Mouse (Mus musculus) midbrain, embryonic 14.5 days (tissue): ENCODE measurements around the gene Rdh9. TPM values are rescaled to one million over a fixed set of nuclear protein-coding genes. Genes with fewer than 3 reads are reported as not detected.

ENCODE experiments used
- ATAC-seq: fragments of 200-750 bp; cut with Nextera tagmentation; 2 replicates; pipeline ENCODE4 v1.8.0; 2017; ENCODE audit warnings: moderate number of reproducible peaks, moderate library complexity; ENCODE audit not compliant: low FRiP score, low TSS enrichment
- DNase-seq: peaks from one replicate; pipeline ENCODE4 v3.0.0-alpha.2; 2015
- H3K27ac ChIP-seq: fragments of 300-500 bp; sonication (generic); replicated peaks from 2 replicates; pipeline ENCODE4 v1.5.1; 2014; ENCODE audit warnings: mild to moderate bottlenecking, low read depth, low read length, moderate library complexity
- H3K27me3 ChIP-seq: fragments of 300-500 bp; sonication (generic); 2 replicates; pipeline ENCODE4 v1.6.1; 2014; ENCODE audit warnings: low read length, control low read depth, mixed read lengths; ENCODE audit not compliant: control insufficient read depth, insufficient read depth
- H3K36me3 ChIP-seq: fragments of 300-500 bp; sonication (generic); 2 replicates; pipeline ENCODE4 v1.6.1; 2014; ENCODE audit warnings: low read length, control low read depth; ENCODE audit not compliant: control insufficient read depth, insufficient read depth
- H3K4me1 ChIP-seq: fragments of 300-500 bp; sonication (generic); 2 replicates; pipeline ENCODE4 v1.6.1; 2014; ENCODE audit warnings: mild to moderate bottlenecking, antibody characterized with exemption, low read length, control low read depth; ENCODE audit not compliant: control insufficient read depth, insufficient read depth
- H3K4me2 ChIP-seq: fragments of 300-500 bp; sonication (generic); 2 replicates; pipeline ENCODE4 v1.6.1; 2014; ENCODE audit warnings: mild to moderate bottlenecking, low read length, moderate library complexity
- H3K4me3 ChIP-seq: fragments of 300-500 bp; sonication (generic); replicated peaks from 2 replicates; pipeline ENCODE4 v1.5.1; 2014; ENCODE audit warnings: low read depth, low read length
- H3K9ac ChIP-seq: fragments of 300-500 bp; sonication (generic); replicated peaks from 2 replicates; pipeline ENCODE4 v1.6.1; 2014; ENCODE audit warnings: mild to moderate bottlenecking, low read length, moderate library complexity
- H3K9me3 ChIP-seq: fragments of 300-500 bp; sonication (generic); 2 replicates; pipeline ENCODE4 v1.6.1; 2016; ENCODE audit warnings: low read length, control low read depth, mixed read lengths; ENCODE audit not compliant: control insufficient read depth
- WGBS: fragments of 180-500 bp; shearing (Covaris S2); extraction: QIAGEN DNeasy Blood & Tissue Kit; methylation state at CpG from one replicate; pipeline ENCODE4 v1.1.7; 2014; 5-methylcytosine and 5-hydroxymethylcytosine counted together
- polyA plus RNA-seq: library from polyadenylated mRNA; unstranded; fragments of >200 nt; fragmentation: Nextera tagmentation; extraction: Ambion mirVana; gene quantifications from 2 replicates; pipeline ENCODE4 v1.2.1, GENCODE M21; 2014

Gene Rdh9
- polyA plus RNA-seq = 0.13 and 0.22 TPM in 2 replicates

- WGBS = 90% methylated on average over 2 of the region's 2 CpGs
- no peak for ATAC-seq
- H3K4me1 ChIP-seq = no peaks in the 10 kb centered on the region
Measured at GRCm38 (mm10) chr10:127776011-127776410, at the start of gene Rdh9. Gene Rdh9, plus strand, starts transcription at chr10:127776386.

GRCm38 (mm10) chr10:127728437-127728836 is 47.7 kb upstream of the Rdh9 start:
- Histone ChIP-seq H3K4me3 (no peak overlapping the region), H3K27me3 (no peaks in the 10 kb centered on the region), H3K4me1 (peaks cover 7% of the 10 kb centered on the region; the same call in 1 of the 2 replicates), H3K4me2 (no peak overlapping the region), H3K9ac (no peak overlapping the region), H3K27ac (no peak overlapping the region), H3K9me3 (no peaks in the 10 kb centered on the region), H3K36me3 (no peaks in the 10 kb centered on the region)
- ATAC-seq (no peak), DNase-seq (no peak)
- WGBS = 75% methylated on average over 8 of the region's 8 CpGs

More at GRCm38 (mm10) chr10:127776011-127776410, at the start of gene Rdh9:
- no peak within 1 kb of the TSS for H3K9ac ChIP-seq
- H3K4me3 ChIP-seq = no peak within 1 kb of the TSS
- H3K4me2 ChIP-seq = no peak within 1 kb of the TSS
- H3K27ac ChIP-seq = no peak within 1 kb of the TSS
- no peaks in the 10 kb centered on the region for H3K9me3 ChIP-seq
- H3K36me3 ChIP-seq = no peaks in the 10 kb centered on the region
- H3K27me3 ChIP-seq = no peaks in the 10 kb centered on the region
- no peak for DNase-seq

- ATAC-seq (no peak), DNase-seq (peak; percentile 25)
- Histone ChIP-seq H3K36me3 (no peaks in the 10 kb centered on the region), H3K9me3 (no peaks in the 10 kb centered on the region), H3K27ac (no peak overlapping the region), H3K4me2 (no peak overlapping the region), H3K4me3 (no peak overlapping the region), H3K4me1 (peaks cover 7% of the 10 kb centered on the region; the same call in 1 of the 2 replicates), H3K27me3 (no peaks in the 10 kb centered on the region), H3K9ac (0 out of 2 replicates have a peak overlapping the region, but pooled peaks have one; percentile 12)
- WGBS = 50% methylated on average over 11 of the region's 11 CpGs
Measured at GRCm38 (mm10) chr10:127730285-127730932, 45.8 kb upstream of the Rdh9 start.

GRCm38 (mm10) chr10:127730933-127731310 is 45.3 kb upstream of the Rdh9 start:
- H3K9ac ChIP-seq = 0 out of 2 replicates have a peak overlapping the region, but pooled peaks have one; percentile 12
- 14% methylated on average over 9 of the region's 9 CpGs for WGBS
- H3K27me3 ChIP-seq = no peaks in the 10 kb centered on the region
- ATAC-seq (no peak), DNase-seq (peak; percentile 63)
- no peaks in the 10 kb centered on the region for H3K36me3 ChIP-seq
- no peak overlapping the region for H3K4me2 ChIP-seq
- H3K9me3 ChIP-seq = no peaks in the 10 kb centered on the region
- 0 out of 2 replicates have a peak overlapping the region, but pooled peaks have one; percentile 26 for H3K27ac ChIP-seq
- peaks cover 7% of the 10 kb centered on the region; the same call in 1 of the 2 replicates for H3K4me1 ChIP-seq
- no peak overlapping the region for H3K4me3 ChIP-seq

- H3K4me2 ChIP-seq = no peak overlapping the region
- H3K9ac ChIP-seq = no peak overlapping the region
- no peak for DNase-seq
- no peaks in the 10 kb centered on the region for H3K36me3 ChIP-seq
- WGBS = 47% methylated on average over 5 of the region's 5 CpGs
- H3K27ac ChIP-seq = no peak overlapping the region
- no peaks in the 10 kb centered on the region for H3K9me3 ChIP-seq
- peaks cover 7% of the 10 kb centered on the region; the same call in 1 of the 2 replicates for H3K4me1 ChIP-seq
- H3K4me3 ChIP-seq = no peak overlapping the region
- no peak for ATAC-seq
- H3K27me3 ChIP-seq = no peaks in the 10 kb centered on the region
Measured at GRCm38 (mm10) chr10:127731397-127731796, 44.8 kb upstream of the Rdh9 start.

GRCm38 (mm10) chr10:127734434-127734833 is 41.8 kb upstream of the Rdh9 start:
- Histone ChIP-seq H3K36me3 (no peaks in the 10 kb centered on the region), H3K27ac (no peak overlapping the region), H3K9me3 (no peaks in the 10 kb centered on the region), H3K4me2 (no peak overlapping the region), H3K4me1 (peaks cover 7% of the 10 kb centered on the region; the same call in 1 of the 2 replicates), H3K4me3 (no peak overlapping the region), H3K9ac (no peak overlapping the region), H3K27me3 (no peaks in the 10 kb centered on the region)
- DNase-seq = peak; percentile 77
- no peak for ATAC-seq
- 51% methylated on average over 5 of the region's 5 CpGs for WGBS

GRCm38 (mm10) chr10:127736266-127736665 is 39.9 kb upstream of the Rdh9 start:
- H3K36me3 ChIP-seq = no peaks in the 10 kb centered on the region
- ATAC-seq = no peak
- H3K4me3 ChIP-seq = no peak overlapping the region
- no peak overlapping the region for H3K27ac ChIP-seq
- WGBS = 86% methylated on average over 2 of the region's 2 CpGs
- H3K4me1 ChIP-seq = peaks cover 14% of the 10 kb centered on the region
- H3K9ac ChIP-seq = no peak overlapping the region
- H3K9me3 ChIP-seq = no peaks in the 10 kb centered on the region
- no peaks in the 10 kb centered on the region for H3K27me3 ChIP-seq
- no peak overlapping the region for H3K4me2 ChIP-seq
- no peak for DNase-seq

GRCm38 (mm10) chr10:127736916-127737315 is 39.3 kb upstream of the Rdh9 start:
- Histone ChIP-seq H3K9me3 (no peaks in the 10 kb centered on the region), H3K4me1 (peaks cover 12% of the 10 kb centered on the region), H3K4me3 (no peak overlapping the region), H3K27me3 (no peaks in the 10 kb centered on the region), H3K27ac (no peak overlapping the region), H3K4me2 (no peak overlapping the region), H3K36me3 (peaks cover 5% of the 10 kb centered on the region), H3K9ac (no peak overlapping the region)
- DNase-seq (no peak), ATAC-seq (no peak)
- 80% methylated on average over 4 of the region's 4 CpGs for WGBS

- Histone ChIP-seq H3K4me2 (no peak overlapping the region), H3K27ac (no peak overlapping the region), H3K9me3 (no peaks in the 10 kb centered on the region), H3K27me3 (no peaks in the 10 kb centered on the region), H3K4me3 (no peak overlapping the region), H3K9ac (no peak overlapping the region), H3K4me1 (peaks cover 12% of the 10 kb centered on the region), H3K36me3 (peaks cover 11% of the 10 kb centered on the region)
- DNase-seq = no peak
- 38% methylated on average over 2 of the region's 2 CpGs for WGBS
- no peak for ATAC-seq
Measured at GRCm38 (mm10) chr10:127737552-127737951, 38.6 kb upstream of the Rdh9 start.
